Mouse (Mus musculus): ENCODE data around the gene Fat1.

Gene Fat1

DNA sequence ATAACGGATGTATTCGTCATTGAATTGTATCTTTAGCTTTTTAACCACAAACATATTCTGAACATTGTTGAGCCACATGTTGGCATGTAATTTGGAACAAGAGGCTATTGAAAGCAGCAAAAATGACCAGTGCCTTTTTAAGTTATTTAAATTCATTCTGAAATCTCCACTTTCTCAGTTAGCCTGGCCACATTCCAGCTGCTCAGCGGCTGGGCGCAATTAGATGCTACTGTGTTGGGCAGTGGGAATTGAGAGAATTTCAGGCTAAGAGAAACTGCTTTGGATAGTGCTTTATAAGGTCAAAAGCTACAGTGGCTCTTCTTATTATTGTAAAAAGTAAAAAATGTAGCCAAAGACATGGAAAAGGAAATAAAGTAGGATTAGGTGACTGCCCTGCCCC lies 67.4 kb downstream of the Fat1 start:
- no peak for DNase-seq (ENCODE audit: low spot score in 2 of 2)

DNA sequence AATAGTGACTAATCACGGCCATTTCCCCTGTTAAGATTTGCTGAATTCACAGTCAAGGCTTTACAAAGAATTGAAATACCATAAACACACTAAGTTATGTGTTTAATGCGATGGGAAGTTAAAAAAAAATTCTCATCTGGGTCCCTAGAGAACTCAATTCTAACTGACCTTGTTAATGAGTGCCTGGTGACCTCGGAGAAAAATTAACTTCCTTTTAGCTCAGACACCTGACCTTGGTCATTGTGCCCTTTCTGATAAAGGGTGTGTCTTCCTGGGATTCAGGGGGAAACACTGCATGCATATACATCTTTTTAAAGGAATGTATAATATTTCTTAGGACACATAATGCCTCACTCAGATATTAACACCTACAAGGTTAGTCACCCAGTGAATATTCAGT lies 68.8 kb downstream of the Fat1 start:
- DNase-seq (ENCODE audit: low spot score in 2 of 2), result no peak

DNA sequence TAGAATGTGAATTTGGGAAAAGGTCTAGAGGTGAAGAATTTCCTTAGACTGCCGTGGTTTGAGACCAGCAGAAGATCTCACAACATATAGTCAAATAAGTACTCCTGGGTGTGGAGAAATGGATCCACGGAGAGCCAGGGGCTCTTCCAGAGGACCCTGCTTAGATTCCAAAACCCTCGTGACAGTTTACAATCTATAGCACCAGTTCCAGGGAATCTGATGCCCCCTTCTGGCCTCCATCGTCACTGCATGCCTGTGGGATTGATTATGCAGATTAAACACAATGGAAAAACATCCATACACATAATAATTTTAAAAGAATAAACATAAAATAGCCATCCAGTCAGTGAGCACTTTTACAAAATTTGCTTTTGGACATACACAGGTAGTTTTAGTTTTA lies 75.4 kb downstream of the Fat1 start:
- DNase-seq (ENCODE audit: low spot score in 2 of 2), result no peak

DNA sequence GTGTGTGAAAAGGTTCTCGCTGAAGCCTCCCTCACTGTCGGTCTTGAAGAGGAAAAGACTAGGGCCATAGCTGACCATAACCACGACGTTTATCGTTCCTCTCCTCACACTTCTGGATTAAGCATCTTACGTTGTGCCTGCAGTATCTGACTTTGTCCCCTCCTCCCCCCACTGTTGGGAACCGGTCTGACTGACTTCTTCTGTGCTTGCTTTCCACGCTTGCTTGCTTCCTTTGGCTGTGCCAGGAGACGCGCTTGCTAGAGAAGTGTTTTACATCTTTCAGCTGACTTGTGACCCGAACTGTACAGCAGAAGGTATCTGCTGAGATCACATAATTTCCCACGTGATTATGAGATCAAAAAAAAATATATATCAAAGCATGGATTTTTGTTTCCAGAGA lies 76.5 kb downstream of the Fat1 start:
- DNase-seq (ENCODE audit: low spot score in 2 of 2), result no peak

DNA sequence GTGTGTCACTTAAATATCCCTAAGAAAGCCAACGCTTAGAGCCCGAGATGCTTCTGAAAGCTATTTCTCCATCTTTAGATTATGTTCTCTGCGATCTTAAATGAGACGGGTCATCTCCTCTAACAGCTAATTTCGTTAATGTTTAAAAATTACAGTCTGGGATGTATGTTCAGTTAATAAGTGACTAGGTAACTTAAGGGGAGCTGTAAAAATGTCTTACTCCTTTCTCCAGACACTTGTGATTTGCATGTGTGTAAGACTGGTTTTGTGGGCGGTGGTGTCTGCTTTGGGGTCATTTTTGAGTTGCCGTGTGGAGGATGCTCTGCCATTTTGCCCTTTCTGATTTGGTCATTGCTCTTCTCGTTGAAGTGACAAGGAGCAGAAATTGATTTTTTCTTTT lies 78.6 kb downstream of the Fat1 start:
- DNase-seq (ENCODE audit: low spot score in 2 of 2), result no peak

DNA sequence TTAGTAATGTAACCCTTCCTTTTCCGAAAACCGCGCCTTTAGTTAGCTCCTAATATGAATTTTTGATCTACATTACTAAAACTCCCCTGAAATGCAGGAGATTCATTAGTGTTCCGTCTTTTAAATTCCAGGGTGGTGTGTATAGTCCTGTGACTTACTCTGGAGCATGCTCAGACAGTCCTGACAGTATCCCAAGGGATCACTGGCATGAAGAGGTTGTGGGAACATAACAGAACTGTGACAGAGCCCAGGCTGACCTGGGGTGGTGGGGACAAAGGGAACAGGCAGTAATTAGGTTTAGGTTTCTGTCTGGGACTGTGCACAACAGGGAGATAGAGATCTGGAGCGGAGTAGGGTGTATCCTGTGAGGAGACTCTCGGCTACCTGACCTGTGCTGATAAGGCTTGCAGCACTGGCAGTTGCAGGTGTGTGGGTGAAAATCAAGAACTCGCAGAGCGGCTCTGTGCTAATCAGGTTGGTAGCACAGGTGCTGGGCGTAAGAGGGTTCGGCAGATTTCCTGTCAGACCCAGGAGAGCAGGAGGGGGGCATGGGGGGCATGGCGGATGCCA lies 79.3 kb downstream of the Fat1 start:
- DNase-seq (ENCODE audit: low spot score in 2 of 2), result no peak

DNA sequence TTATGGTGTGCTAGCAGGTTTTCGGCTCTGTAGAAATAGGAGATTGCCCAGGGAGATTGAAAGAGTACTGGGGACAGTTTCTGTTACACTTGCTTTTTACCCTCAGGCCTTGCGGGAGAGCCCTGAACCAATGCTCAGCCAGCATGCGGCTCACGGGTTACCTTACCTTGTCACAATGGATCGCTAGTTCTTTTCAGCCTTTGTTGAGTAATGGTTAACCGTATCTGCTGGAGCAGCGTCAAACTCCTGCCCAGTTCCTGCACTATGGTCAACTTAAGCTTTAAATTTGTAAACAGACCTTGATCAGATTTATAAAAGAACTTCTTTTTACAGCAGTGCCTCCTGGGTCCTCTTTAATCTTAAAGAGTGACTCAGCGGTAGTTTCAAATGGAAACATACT lies 80.6 kb downstream of the Fat1 start:
- DNase-seq (ENCODE audit: low spot score in 2 of 2), result no peak

DNA sequence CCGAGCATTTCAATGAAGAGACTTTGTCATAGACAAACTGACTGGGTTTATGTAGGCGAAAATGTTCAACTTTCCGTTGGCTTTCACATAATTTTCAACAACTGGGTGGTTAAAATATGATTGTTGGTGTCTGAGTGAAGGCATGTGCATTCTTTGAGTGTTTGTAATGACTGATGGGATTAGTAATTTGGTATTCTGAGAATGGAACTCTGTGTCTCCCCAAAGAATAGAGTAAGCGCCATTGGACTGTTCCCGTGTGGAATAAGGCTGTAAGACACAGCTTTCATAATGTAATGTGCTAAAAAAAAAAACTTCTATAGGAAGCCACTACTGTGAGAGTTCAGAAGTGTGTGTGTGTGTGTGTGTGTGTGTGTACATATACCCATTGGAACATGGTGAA lies 84.0 kb downstream of the Fat1 start:
- no peak for DNase-seq (ENCODE audit: low spot score in 2 of 2)

DNA sequence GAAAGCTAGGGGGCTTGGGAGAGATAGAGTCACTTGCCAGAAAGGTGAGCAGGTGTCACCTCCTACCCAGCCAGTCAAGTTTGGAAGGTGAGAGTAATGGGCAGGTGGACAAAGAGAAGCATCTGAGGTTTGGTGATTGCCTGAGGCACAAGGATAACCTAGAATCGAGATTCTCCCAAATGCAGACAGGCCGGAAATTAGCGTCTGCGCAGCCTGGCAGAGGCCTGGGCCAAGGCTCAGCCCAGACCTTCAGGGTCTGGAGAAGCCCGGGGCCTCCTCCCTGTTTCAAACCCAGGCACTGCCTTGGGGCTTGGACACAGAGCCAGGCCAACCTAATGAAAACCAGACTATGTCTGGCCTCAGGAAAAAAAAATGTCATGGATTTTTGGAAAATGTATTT lies 85.9 kb downstream of the Fat1 start:
- DNase-seq (ENCODE audit: low spot score in 2 of 2), result no peak

DNA sequence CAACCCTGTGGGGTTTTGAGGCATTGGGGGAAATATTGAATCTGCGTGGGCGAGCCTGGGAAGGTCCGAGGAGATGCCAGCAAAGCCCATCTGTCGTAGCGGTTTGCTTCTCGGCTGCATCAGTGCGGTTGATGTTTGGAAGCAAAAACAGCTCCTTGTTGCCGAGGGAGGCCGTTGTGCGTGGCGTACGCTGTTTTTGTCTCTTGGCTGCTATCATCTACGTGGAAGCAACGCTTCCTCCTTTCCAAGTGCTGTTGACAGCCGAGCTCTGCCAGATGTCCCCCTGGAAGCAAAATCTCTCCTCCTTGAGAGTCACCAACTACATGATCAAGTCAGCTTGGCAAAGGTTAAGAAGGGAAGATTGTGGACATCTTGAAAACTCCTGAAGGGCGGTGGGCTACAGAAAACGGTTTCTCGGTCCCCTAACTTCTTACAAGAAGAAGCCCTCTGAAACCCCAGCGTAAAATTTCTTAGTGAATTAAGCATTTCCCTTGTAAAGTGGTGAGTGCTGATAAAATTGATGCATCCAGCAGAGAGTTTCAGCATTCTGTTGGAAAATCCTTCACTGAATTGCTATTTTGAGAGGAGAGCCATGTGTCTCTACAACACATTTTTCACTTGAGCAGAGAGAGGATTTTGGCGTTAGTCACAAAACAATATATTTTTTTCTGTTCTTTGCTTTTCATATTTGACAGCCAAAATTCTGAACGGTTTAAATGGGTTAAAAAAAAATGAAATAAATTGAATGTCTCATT lies 86.8 kb downstream of the Fat1 start:
- no peak for DNase-seq (ENCODE audit: low spot score in 2 of 2)

DNA sequence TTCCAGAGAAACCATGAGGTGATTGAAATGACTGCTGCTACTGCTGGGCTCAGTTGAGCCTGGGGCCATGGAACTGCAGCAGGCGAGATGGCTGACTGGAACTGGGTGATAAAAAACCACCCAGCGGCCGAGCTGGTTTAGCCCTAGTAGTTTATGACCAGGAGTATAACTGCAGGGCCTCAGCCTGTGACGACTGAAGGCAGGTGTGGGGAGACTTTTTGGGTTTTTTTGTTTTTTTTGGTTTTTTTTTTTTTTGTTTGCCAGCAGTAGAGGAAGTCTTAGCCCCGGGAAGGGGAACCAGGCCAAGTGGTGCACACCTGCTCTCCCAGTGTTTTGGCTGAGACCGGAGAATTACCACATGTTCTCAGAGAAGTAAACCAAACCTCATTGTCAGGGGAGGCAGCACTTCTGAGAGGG lies 92.8 kb downstream of the Fat1 start:
- no peak for DNase-seq (ENCODE audit: low spot score in 2 of 2)

DNA sequence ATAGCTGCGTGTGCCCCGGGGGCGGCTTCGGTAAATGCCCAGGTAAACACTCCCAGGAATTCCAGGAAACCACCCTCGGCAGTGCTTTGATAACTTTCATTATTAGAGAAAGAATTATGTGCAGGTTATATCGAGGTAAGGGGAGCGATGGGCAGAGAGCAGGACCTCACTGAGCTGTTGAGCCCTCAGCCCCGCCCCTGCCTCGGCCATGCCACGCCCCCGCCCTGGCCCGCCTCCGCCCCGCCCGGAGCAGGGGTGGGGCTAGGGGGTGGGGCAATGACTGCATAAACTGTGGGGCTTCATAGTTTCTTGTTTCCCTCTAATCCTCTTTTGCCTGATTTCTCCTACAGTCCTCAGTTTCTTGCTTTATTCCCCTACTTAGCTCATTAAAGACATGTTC lies 103.1 kb downstream of the Fat1 start:
- DNase-seq (ENCODE audit: low spot score in 2 of 2), result no peak

DNA sequence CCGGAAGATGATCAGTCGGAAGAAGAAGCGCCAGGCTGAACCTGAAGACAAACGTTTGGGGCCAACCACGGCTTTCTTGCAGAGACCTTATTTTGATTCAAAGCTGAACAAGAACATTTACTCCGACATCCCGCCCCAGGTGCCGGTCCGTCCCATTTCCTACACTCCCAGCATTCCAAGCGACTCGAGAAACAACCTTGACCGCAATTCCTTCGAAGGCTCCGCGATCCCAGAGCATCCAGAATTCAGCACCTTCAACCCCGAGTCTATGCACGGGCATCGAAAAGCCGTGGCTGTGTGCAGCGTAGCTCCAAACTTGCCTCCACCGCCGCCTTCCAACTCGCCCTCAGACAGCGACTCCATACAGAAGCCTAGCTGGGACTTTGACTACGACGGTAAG lies 108.9 kb downstream of the Fat1 start:
- DNase-seq (ENCODE audit: low spot score in 2 of 2), result no peak

DNA sequence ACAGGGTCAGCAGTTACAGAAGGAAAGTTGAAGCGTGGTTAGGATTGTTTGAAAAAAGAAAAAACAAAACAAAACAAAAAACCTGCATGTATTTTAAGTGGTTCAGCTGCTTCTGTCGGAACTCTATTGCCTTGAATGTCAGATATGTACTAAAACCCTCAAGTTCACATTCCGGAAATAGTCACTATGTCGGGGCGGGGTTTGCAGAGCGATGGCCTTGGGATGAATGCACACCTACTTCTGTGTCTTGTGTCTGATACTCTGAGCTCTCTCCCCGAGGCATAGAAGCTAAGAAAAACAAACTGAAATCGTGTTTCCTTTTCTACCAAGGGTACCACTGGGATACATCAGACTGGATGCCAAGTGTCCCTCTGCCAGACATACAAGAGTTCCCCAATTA lies 115.2 kb downstream of the Fat1 start:
- DNase-seq (ENCODE audit: low spot score in 2 of 2), result no peak

DNA sequence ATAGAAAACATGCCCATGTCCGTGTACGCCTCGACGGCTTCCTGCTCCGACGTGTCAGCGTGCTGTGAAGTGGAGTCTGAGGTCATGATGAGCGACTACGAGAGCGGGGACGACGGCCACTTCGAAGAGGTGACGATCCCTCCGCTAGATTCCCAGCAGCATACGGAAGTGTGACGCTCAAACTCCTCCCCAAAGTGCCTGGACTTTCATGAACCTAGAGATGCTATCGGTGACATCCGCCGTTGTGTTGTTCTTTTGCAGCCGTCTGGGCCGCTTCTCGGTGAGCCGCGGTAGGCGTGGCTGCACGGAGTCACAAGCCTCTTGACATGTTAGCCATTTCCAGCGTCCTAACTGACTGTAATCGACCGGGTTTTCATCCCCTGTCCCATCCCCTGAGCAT lies 116.0 kb downstream of the Fat1 start:
- no peak for DNase-seq (ENCODE audit: low spot score in 2 of 2)

DNA sequence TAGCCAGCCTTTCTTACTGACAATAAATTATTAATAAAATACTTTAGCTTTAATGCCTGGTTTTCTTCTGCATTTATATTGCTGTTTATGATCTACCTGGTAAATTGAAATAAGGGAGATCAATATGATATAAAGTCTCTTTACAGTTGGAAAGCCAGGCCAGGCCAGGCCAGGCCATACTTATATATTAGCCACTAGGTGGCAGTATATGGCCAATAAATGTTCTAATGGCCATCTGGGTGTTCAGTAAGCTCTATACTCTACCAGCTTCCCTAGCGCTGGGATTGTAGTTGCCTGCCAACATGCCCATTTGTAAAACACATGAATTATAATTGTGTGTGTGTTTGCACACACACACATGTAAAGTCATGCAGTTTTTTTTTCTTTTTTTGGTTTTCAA lies 117.0 kb downstream of the Fat1 start:
- DNase-seq (ENCODE audit: low spot score in 2 of 2), result no peak

DNA sequence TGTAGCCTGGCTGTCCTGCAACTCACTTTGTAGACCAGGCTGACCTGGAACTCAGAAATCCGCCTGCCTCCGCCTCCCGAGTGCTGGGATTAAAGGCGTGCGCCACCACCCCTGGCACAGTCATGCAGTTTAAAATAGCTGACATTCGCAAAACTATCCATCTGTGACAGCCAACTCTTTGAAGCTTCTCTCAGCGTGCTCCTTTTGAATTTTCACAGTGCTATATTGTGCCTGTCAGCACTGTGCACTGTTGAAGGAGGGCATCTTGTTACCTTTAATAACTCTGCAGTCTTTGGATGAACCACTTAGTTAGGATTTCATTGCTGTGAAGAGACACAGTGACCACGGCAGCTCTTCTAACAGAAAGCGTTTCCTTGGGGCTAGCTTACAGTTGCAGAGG lies 117.4 kb downstream of the Fat1 start:
- no peak for DNase-seq (ENCODE audit: low spot score in 2 of 2)

DNA sequence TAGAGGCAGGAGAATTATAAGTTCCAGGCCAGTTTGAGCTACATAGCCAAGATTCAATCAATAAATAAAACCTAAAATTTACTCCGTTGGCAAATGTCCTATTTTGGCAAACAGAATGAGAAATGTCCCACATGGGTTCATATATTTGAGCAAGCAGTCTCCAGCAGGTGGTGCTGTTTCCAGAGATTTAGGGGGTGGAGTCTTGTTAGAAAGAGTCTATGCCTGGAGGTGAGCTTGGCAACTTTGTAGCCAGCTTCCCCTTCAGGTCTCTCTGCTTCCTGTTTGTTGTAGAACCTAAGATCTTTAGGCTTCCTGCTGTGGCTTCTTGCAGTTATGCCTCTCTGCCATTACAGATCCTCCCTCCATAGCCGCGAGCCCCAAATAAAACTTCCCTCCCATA lies 120.3 kb downstream of the Fat1 start:
- DNase-seq (ENCODE audit: low spot score in 2 of 2), result no peak

DNA sequence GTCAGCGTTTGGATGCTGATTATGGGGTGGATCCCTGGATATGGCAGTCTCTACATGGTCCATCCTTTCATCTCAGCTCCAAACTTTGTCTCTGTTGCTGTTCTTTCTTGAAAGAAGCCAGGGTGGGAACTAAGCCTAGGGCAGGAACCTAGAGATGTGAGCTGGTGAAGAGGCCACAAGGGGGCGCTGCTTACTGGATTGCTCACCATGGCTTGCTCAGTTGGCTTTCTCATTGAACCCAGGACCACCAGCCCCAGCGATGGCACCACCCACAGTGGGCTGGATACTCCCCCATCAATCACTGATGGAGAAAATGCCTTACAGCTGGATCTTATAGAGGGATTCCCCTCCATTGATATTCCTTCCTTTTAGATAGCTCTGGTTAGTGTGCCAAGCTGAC lies 121.6 kb downstream of the Fat1 start:
- no peak for DNase-seq (ENCODE audit: low spot score in 2 of 2)

DNA sequence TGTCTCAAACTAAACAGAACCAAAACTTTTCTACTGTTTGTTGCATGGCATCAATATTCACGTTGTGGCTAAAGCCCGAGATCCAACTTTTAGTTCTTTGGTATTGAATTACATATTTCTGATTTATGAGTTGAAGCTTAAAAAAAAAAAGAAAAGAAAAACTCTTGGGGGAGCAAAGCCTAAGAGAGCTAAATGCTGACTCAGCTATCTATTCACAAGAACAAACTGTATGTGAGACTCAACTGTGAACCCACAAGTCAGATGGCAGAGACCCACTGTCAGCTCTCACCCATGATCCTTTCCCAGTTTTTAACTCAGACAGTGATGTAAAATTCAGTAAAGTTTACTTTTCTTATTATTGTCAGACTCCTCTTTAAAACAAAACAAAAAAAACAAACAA lies 124.8 kb downstream of the Fat1 start:
- DNase-seq (ENCODE audit: low spot score in 2 of 2), result no peak

DNA sequence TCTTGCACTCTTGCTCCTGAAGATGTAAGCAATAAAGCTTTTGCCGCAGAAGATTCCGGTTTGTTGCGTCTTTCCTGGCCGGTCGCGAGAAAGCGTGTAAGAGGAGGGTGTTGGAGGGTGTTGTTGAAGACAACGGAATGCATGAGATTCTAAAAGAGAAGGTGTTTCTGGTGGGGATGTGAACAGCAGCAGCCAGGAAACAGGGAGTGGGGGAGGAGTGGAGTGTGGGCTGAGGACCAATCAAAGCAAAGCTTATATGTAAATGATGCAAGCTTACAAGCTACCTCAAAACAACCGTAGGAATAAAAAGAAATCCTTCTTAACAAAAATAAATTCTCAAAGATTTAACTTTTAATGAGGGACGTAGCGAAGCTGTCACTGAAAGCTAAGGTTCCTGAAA lies 127.1 kb downstream of the Fat1 start:
- DNase-seq (ENCODE audit: low spot score in 2 of 2), result no peak

DNA sequence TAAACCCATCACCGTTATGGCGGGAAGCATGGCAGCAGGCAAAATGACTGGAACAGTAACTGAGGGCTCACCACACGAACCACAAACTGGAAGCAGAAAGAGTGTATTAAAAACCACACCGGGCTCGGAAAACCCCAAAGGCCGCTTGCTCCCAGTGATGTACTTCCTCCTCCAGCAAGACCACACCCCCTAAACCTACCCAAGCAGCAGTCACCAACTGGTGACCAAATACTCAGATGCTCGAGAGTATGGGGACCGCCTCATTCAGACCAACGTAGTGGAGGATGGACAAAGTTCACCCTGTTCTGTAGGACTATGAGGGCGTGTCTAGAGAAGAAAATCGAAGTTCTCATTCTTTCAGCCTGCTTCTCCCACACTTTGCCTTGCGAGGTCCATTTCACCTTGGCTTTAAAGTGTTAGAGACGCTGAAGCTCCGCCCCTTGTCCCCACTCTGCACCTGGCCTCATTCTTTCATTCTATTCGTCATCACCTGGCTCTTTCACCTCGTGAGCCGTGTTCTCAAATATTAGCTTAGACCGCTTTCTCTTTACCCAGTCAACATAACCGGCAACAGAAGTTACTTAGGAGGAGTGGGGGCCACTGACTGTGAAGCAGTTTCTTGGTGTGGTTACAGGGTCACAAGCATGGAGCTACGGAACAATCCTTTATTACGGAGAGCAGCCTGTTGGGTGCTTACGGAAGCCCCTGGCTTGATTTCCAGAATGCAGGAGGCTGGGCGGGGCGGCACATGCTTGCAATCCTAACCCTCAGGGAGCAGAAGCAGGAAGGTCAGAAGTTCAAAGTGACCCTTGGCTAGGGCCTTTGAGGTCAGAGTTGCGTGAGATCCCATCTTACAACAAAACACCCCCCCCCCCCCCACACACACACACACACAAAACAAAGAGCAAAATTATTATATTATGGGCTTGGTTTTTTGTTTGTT lies 128.0 kb downstream of the Fat1 start:
- no peak for DNase-seq (ENCODE audit: low spot score in 2 of 2)

Measured in urinary bladder, postnatal 4 days (tissue).